Mouse (Mus musculus) naive thymus-derived CD4-positive, alpha-beta T cell, adult 2 months (primary cell): Measurements from ENCODE around the gene Hexim1.

Source experiments
- DNase-seq: peaks from one replicate; pipeline ENCODE4 v3.0.0-alpha.2; 2011; ENCODE audit warnings: low read depth

Hexim1 gene

DNA sequence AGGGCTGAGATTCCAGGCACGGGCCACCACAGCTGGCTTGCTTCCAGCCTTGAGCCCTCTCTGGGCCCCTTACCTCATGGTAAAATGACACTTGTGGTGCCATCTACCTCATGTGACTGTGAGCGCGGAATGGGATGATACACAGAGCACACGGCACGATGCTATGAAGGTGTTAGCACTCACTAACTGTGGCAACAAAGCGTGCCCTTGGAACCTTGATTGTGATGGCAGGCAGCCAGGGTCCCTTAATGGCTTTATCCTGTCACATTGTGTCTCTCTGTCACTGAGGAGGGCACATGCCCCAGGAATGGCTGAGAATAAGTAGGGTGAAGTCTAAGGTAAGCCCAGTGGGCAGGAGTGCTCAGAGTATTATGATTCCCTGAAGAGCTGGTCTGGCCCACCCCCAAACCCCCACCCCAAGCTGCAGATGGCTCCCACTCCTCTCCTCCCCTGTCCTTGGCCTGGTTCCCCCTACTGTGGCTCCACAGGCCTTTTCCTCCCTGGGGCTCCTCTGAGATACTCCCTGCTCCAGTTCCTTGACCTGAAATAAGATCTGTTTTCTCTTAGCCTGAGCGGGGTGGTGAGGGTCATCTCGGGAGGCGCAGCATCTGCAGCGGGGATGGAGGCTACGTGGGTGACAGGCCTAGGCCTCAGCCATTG lies 17.4 kb upstream of the Hexim1 start:
- no peak for DNase-seq

DNA sequence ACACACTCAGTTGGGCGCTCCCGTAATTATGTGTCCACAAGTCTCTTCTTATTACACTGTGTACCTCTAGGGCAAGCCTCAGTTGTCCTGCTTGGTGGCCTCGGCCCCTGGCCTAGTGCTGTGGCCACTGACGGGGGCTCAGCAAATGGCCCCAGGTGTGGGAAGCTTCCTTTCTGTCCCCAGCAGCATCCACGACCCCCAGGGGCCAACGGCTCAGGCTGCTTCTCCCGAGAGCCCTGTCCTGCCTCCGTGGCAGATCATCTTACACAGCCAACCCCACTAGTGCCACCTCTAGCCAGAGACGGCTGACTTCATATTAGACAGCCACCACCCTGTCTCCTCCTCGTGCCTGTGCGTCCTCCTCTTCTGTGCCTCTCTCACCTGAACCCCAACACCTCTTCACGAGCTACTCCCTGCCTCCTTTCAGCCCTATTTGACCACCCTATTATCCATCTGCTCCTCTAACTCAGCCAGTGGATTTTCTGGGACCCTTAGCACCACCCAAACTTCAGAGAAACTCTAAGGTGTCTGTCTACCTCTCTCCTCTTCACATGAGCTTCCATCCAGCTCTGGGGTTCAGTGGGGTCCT lies 16.6 kb upstream of the Hexim1 start:
- no peak for DNase-seq

DNA sequence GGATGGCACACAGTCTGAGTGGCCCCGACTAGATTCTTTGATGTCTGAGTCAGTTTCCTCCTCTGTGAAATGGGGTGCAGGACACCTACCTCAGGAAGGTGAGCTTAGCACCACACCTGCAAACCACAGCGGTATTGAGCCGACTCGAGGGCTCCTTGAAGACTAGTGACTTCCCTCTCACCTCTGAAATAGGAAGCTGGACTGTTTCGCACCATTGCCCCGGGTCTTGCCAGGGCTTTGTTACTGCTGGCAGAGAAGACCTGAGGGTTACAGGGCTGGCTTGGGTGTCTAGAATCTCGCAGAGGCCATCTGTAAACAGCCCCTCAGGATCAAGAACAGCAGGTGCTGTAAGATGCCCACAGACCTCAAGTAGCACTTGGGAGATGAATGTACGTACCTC lies 15.7 kb upstream of the Hexim1 start:
- no peak for DNase-seq

DNA sequence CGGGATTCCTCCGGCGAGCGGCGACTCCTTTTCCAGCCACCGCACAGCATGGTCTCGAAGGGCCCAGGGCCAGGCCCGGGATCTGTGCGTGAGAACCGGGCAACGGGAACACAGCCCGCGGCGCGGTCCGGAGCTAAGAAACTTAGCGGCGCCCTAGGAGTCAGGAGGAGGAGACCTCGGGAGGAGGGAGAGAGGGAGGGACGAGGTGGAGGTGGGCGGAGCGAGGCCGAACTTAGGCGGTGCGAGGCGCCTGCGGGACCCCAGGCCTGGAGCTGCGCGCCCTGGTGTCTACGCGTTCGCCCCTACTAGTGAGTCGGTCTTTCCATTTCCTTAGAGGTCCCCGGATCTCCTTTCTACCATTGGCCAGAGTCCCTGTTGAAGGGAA lies 14.6 kb upstream of the Hexim1 start, which contains the start of the genes Plcd3 and Acbd4:
Gene Plcd3 (minus strand): TSS at position 178 of the 385 bp plus-strand sequence.
Gene Acbd4 (plus strand): TSS at position 202 of the 385 bp plus-strand sequence.
- peak; percentile 59 for DNase-seq

DNA sequence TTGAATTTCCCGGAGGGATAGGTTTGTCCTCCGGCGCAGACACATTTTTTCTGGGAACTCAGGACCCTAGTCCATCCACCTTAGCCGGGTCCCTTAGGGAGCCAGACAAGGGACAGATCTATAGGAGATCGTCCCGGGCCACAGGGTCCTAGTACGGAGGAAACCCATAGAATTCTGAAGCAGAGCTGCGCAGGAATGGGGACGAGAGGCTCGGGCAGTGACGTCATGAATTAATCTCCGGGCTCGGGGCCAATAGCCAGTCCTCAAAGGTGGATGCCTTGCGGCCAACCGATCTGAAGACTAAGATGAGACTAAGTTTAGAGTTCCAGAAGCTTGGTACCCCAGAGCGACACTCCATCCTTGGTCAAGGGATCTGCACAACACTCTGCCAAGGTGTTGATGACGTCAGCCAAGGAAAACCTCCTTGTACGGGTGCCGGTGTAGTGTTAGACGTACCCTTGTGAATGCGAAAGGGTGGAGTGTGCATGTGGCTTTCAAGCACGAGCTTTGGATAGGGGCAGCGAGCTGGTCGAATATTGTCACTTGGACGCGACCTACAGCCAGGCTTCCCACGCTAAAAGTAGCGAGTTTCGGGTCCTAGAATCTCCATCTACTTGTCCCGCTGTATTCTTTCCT lies 14.0 kb upstream of the Hexim1 start:
- peak; percentile 72 for DNase-seq

DNA sequence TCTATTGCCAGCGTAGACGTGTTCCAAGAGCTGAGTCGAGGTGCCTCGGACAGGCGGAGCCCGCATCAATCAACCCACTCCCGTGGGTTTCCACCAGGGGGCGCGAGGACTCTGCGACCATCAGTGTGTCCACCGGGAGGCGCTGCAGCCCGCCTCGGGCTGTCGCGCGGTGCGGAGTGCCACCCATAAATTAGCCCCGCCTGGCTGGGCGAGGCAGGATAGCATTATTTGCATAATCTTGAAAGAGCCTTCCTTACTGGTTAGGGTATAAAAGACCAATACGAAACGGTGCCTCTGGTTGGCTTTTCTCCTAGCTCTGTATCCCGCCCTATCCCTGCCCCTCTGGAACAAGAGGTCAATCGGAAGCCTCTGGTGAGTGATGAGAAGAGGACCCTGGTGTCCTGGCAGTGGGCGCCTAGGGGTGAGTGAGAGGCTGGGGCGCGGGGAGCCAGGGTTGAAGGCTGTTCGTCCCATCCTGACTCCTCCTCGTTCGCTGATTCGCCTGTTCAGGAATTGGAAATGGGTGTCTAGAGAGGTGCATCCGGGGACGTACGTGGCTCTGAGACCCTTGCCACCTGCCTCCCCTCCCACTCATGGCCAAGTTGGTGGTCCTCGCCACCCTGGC lies 13.2 kb upstream of the Hexim1 start:
- peak; percentile 99 for DNase-seq

DNA sequence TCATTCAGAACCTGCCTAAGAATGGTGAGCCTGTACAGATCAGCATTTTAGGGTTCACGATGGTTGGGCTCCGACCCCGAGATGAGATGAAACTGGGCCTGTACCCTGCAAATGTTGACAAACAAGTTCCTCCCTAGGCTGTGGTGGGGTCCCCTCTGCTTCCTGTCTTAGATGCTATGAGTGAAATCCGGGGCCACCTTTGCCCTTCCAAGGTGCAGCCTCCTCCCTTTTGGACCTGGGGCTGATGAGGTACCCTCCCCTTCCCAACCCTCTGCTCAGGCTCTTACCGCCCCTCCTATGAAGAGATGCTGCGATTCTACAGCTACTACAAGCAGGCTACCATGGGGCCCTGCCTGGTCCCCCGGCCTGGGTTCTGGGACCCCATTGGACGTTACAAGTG lies 12.4 kb upstream of the Hexim1 start:
- no peak for DNase-seq

DNA sequence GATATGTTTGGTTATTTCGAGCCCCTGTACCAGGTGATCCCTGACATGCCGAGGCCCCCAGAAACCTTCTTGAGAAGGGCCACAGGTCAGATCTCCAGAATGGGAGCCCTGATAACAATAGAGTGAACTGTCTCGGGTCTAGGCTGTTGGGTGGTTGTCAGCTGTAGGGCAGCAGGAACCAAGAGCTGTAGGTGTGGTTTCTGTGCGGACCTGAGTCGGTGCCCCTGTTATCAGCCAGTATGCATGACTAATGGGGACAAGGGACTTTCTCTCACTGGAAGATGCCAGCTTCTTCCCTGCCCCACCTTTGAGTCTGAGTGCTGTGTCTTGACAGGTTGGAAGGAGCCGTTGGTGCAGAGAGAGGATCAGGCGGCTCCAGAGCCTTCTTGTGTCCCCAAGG lies 11.6 kb upstream of the Hexim1 start:
- DNase-seq = no peak

DNA sequence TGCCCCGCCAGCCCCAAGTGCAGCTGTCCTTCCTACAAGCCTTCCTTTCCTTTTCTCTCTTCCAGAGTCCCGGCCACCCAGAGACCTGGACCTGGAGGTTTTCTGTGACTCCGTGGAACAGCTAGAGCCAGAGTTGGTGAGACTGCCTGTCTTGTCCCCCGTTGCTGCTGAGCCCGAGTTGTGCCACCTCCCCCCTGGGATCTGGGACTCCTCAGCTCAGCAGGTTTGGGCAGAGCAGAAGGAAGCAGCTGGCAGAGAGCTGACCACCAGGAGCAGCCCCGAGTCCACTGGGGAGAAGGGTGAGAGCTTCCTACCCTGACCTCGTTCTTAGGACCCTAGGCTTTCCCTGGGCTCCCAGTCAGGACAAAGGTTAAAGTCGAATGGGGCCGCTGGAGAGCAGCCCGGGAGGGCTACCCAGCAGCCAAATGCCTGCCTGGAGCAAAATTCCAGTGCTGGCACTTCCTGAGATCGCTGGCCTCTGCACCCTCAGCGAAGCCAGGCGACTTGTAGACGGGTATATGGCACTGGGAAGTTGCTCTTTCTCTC lies 10.8 kb upstream of the Hexim1 start:
- no peak for DNase-seq

DNA sequence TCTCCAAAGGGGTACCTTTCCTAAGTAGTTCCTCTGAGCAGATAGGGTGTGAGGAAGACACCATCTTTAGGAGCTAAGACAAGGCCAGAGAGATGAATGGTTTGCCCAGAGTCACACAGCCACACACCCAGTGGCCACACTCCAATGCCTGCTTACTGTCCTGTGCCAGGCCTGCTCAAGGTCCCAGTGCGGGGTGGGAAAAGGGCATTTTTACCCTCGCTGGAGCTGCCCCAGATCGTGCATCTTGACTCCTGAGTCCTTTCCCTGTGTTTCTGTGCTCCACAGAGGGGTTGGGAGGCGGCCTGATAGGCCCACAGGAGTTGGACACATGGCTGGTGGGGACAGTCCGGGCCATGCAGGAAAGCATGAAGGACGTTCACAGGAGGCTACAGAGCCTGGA lies 10.2 kb upstream of the Hexim1 start:
- no peak for DNase-seq

DNA sequence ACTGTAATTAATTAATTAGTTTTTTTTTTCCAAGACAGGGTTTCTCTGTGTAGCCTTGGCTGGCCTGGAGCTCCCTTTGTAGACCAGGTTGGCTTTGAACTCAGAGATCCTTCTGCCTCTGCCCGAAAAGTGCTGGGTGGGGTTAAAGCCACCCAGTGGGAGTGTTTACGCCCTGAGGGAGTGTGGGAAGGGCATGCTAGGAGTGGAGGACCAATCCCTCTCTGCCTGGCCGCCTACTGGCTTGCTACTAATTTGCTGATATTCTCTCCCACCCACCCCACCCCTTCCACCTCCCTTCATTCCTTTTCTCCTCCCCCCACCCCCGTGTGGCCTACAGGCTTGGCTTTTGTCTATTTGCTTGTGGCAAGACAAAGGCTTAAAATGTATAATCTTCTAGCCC lies 9.6 kb upstream of the Hexim1 start:
- no peak for DNase-seq

DNA sequence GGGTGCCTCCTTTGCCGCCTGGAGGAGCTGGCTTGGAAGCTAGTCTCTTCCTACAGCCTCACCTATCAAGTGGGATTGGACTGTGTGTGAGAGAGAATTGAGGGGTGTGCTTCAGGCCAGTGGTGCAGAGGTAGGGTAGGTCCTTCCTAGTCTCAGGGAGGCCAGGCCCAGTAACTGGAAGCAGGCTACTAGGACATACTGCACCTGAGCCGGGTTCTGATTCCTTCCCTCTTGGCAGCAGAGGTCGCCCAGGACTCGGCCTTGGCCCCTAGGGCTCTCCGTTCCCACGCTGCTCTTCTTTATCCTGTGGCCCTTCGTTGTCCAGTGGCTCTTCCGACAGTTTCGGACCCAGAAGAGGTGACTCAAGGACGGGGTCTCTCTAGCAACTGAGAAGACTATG lies 4.7 kb upstream of the Hexim1 start:
- no peak for DNase-seq

DNA sequence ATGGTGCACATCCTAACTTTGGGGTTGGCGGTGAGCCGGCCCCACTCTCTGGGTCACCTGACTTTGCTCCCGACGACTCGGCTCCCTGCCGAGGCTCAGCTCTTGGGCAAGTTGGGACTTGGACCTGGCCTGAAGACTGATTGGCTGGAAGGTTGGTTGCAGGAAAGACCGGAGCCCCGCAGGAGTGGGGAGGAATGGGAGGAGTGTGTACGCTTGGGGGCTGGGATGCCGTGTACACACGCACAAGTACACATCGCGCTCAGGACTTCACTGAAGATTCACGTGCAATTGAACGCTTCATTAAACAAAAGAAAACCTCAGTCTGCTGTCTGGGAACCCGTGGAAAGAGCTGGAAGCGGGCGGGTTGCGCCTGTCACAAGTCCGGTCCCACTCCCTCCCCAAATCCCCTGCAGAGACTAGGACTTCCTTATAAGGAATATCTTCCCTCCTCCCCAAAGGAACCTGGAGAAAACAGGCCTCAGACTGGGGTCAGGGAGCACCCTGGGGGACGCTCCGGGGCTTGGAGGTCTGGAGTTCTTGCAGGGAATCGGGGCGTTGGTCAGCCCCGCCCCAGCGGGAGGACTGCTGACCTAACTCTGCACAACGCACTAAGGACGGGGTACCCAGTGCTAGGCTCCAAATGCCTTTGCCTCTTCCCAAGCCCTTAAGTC lies 4.0 kb upstream of the Hexim1 start:
- no peak for DNase-seq

DNA sequence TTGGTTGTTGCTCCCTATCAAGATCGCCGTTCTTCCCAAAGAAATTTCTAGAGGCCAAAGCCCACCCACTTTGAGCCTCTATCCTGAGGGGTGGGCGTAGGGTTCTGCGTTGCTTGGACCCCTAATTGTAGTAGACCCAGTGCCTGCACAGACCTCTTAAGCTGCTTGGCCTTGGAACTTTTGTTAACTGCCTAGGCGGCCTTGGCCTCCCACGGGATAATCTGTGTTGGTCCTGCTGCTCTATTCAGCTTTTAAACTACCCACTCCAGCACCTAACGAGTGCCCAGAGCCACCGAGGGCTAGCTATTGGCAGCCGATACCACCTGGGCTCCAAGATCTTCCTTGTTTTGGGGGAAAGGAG lies 3.5 kb upstream of the Hexim1 start:
- DNase-seq = no peak

DNA sequence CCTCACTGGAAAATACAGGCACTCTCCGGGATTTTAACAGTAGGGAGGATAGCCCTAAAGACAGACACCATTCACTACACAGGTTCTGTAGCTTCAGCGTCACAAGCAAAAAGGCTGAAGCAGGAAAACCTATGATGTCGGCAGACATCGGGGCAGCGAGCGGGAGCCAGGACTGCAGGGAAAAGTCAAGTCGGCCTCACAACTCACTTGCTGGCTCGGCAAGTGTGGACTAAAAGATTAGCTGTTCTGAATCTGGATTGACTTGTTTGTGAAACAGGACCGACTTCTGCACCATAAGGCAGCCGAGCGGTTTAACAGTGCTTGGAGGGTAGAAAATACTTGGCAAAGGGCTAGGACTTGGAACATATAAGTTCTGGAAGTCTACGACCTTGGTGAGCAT lies 3.0 kb upstream of the Hexim1 start:
- DNase-seq = no peak

DNA sequence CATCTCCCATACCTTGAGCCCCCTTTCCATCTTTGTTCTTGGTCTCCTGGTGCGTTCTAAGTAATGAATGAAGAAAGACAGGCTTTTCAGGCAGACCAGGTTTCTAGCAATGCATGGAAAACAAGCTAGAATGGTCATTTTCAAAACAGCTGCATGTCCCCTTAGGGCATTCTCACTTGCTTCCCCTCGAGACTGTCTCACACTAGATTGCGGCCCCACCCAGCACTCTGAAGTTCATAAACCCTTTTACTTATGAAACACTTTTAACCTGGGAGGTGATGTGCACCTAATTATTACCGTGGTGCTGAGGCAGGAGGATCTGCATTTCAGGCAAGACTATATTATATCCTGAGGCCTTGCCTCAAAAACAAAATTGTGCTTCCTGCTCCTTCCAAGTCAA lies 2.3 kb upstream of the Hexim1 start:
- no peak for DNase-seq

DNA sequence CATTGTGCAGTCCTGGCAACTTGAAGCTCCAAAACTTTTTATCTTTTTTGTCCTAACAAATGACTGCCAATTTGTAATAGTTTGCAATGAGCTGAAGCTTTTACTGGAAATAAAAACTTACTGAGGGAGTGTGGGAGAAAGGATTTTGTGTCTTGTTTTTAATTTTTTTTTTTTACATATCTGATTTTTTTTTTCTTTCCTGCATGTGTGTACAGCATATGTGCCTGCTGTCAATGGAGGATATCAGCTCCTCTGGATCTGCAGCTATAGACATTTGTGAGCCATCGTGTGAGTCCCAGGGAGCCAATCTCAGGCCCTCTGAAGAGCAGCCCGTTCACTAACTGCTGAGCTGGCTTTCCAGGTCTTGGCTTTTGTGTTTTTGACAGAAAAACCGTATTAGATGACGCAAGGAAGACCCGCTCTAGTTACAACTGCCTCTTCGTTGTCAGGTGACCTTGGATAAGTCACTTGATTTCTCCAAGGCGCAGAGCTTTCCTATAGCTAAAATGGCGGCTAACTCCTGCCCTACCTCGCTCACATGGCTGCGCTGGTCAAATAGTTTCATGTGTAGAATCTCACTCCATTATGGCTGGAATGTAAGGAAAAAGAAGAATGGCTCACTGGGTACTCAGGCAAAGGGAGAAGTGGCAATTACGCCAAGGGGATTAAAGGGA lies 1.6 kb upstream of the Hexim1 start:
- peak; percentile 42 for DNase-seq

DNA sequence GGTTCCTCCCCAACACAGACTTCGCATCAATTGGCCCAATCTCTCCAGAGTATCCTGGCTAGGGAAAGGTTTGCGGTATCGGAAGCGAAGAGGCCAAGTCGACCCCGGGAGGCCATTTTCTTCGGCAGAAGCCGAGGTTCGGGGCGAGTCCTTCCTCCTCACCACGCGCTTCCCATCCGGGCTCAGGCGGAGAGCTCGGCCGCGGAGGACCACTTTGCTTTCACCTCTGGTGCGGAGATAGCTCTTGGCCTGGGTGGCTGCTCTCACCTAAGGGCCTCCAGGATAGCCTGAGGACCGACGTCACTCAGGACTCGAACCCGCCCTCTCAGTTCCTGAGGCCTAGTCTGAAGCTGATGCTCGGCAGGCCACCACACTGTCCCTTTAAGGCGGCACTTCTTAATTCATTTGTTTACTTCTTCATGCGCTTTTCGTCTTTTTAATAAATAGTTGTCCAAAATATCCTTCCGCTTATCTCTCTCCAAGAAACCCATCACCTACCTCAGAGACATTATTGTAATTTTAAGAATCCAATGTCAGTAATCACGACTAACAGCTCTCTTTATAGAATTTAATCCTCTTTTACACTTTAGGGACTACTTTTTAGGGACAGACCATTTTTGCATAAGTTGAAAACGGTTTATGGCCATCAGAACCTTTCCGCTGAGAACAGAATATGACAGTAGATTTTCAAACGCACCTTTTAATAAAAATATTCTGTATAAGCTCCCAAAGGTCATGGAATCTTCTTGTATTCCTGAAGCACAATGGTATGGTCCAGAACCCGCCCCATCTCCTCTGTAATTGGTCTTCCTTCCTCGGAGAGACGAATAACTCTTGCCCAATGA lies 646 bp upstream of the Hexim1 start:
- DNase-seq = no peak

DNA sequence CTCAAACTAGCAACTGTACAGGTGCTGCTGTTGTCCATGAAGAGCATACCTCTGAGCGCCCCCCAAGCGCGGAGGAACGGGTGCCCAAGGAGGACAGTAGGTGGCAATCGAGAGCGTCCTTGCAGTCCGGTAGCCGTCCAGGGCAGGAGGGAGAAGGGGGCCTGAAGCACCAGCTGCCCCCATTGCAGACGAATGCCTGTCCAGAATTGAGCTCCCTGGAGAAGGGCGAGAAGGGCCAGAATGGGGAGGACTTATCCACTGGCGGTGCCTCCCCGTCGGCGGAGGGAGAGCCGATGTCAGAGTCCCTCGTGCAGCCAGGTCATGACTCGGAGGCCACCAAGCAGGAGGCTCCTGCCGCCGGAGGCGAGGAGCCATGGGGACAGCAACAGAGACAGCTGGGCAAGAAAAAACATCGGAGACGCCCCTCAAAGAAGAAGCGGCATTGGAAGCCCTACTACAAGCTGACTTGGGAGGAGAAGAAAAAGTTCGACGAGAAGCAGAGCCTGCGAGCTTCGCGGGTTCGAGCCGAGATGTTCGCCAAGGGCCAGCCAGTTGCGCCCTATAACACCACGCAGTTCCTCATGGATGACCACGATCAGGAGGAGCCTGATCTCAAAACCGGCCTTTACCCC lies 1.0 kb downstream of the Hexim1 start:
- peak; percentile 72 for DNase-seq

DNA sequence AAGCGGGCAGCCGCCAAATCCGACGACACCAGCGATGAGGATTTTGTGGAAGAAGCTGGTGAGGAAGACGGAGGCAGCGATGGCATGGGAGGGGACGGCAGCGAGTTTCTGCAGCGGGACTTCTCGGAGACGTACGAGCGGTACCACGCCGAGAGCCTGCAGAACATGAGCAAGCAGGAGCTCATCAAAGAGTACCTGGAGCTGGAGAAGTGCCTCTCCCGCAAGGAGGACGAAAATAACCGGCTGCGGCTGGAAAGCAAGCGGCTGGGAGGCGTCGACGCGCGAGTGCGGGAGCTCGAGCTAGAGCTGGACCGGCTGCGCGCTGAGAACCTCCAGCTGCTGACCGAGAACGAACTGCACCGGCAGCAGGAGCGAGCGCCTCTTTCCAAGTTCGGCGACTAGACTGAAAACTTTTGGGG lies 1.6 kb downstream of the Hexim1 start:
- peak; percentile 61 for DNase-seq
